Mouse (Mus musculus) myocyte (in vitro differentiated cells): ENCODE results near the gene Sema6d. TPM values are rescaled to one million over a fixed set of nuclear protein-coding genes. Genes with fewer than 3 reads are reported as not detected.

ENCODE experiments used
- H3K27me3 ChIP-seq: one replicate; pipeline ENCODE4 v1.6.1; 2011; ENCODE audit not compliant: control insufficient read depth, insufficient read depth, insufficient read length
- H3K36me3 ChIP-seq: one replicate; pipeline ENCODE4 v1.6.1; 2011; ENCODE audit not compliant: control insufficient read depth, insufficient read depth
- H3K4me2 ChIP-seq: one replicate; pipeline ENCODE4 v1.6.1; 2011; ENCODE audit warnings: low read depth, control low read depth
- H3K4me3 ChIP-seq: one replicate; pipeline ENCODE4 v1.5.1; 2011; ENCODE audit warnings: mild to moderate bottlenecking, control low read depth, moderate library complexity
- H3K79me2 ChIP-seq: one replicate; pipeline ENCODE4 v1.6.1; 2011; ENCODE audit not compliant: control insufficient read depth, insufficient read depth
- H3ac ChIP-seq: one replicate; pipeline ENCODE4 v1.6.1; 2011; ENCODE audit not compliant: control insufficient read depth, insufficient read length
- CEBPB ChIP-seq: IDR thresholded peaks from 2 replicates; pipeline ENCODE4 v1.6.1; 2011; ENCODE audit warnings: mild to moderate bottlenecking, moderate library complexity; ENCODE audit not compliant: poor library complexity, insufficient read depth, severe bottlenecking
- E2F4 ChIP-seq: IDR thresholded peaks from one replicate; pipeline ENCODE4 v1.6.1; 2011; ENCODE audit warnings: mild to moderate bottlenecking, control low read depth, moderate library complexity; ENCODE audit not compliant: insufficient read depth
- MAX ChIP-seq: IDR thresholded peaks from one replicate; pipeline ENCODE4 v1.6.1; 2011; ENCODE audit warnings: low read depth, mild to moderate bottlenecking, control low read depth
- MYOD1 ChIP-seq, 3 experiments: IDR thresholded peaks; one replicate each; pipeline ENCODE4 v1.6.1; 2011; ENCODE audit warnings: control low read depth in 2 of 3, low read depth in 2 of 3, mild to moderate bottlenecking in 2 of 3, moderate library complexity in 1 of 3; ENCODE audit not compliant: insufficient read length in 2 of 3, control insufficient read depth in 1 of 3
- MYOG ChIP-seq, 3 experiments: IDR thresholded peaks; one replicate each; pipeline ENCODE4 v1.6.1; 2011; ENCODE audit warnings: control low read depth in 2 of 3, low read depth in 2 of 3, mild to moderate bottlenecking in 2 of 3; ENCODE audit not compliant: insufficient read length in 2 of 3, control insufficient read depth in 1 of 3, insufficient read depth in 1 of 3
- POLR2A ChIP-seq: IDR thresholded peaks from one replicate; pipeline ENCODE4 v1.6.1; 2011; ENCODE audit warnings: low read depth, mild to moderate bottlenecking, control low read depth, moderate library complexity; ENCODE audit not compliant: insufficient read length
- POLR2AphosphoS2 ChIP-seq: IDR thresholded peaks from one replicate; pipeline ENCODE4 v1.6.1; 2011; ENCODE audit warnings: low read depth, control low read depth; ENCODE audit not compliant: insufficient read length
- REST ChIP-seq: IDR thresholded peaks from one replicate; pipeline ENCODE4 v1.6.1; 2011; ENCODE audit warnings: mild to moderate bottlenecking, control low read depth, moderate library complexity; ENCODE audit not compliant: insufficient read depth, insufficient read length
- SRF ChIP-seq: IDR thresholded peaks from one replicate; pipeline ENCODE4 v1.6.1; 2011; ENCODE audit warnings: low read depth; ENCODE audit not compliant: control insufficient read depth, insufficient read length
- TCF12 ChIP-seq: IDR thresholded peaks from one replicate; pipeline ENCODE4 v1.6.1; 2011; ENCODE audit warnings: mild to moderate bottlenecking, control low read depth; ENCODE audit not compliant: poor library complexity, insufficient read depth, severe bottlenecking
- TCF3 ChIP-seq: IDR thresholded peaks from one replicate; pipeline ENCODE4 v1.6.1; 2011; ENCODE audit warnings: low read depth, control low read depth; ENCODE audit not compliant: insufficient read length
- USF1 ChIP-seq: IDR thresholded peaks from one replicate; pipeline ENCODE4 v1.6.1; 2011; ENCODE audit warnings: low read depth, mild to moderate bottlenecking, control low read depth, moderate library complexity
- polyA plus RNA-seq: library from polyadenylated mRNA; unstranded; fragments of >200 nt; fragmentation: generic; extraction: Trizol; gene quantifications from one replicate; pipeline ENCODE4 v1.2.1, GENCODE M21; 2012; ENCODE audit warnings: missing spikeins

The Sema6d gene
- polyA plus RNA-seq, 1 experiment, result 0.97 TPM

- Histone ChIP-seq H3K79me2 (no peaks in the 10 kb centered on the region), H3K4me3 (no peak overlapping the region), H3K27me3 (no peaks in the 10 kb centered on the region), H3K36me3 (no peaks in the 10 kb centered on the region), H3ac (no peak overlapping the region), H3K4me2 (no peak overlapping the region)
- no peak for TF ChIP-seq POLR2A
- TF ChIP-seq MYOG (IDR thresholded peaks at IDR 0.05; ENCODE audit: control insufficient read depth in 1 of 3, insufficient read depth in 1 of 3, insufficient read length in 2 of 3, low read depth in 2 of 3), result no peak
- no peak for TF ChIP-seq CEBPB
Measured at GRCm38 (mm10) chr2:124635271-124635865, 545.6 kb downstream of the Sema6d start.

- Histone ChIP-seq H3K79me2 (no peaks in the 10 kb centered on the region), H3K27me3 (no peaks in the 10 kb centered on the region), H3ac (no peak overlapping the region), H3K4me3 (no peak overlapping the region), H3K36me3 (no peaks in the 10 kb centered on the region), H3K4me2 (no peak overlapping the region)
- TF ChIP-seq MAX (no peak), POLR2A (no peak), TCF3 (no peak), E2F4 (no peak), SRF (no peak), CEBPB (no peak), MYOD1 (IDR thresholded peaks at IDR 0.05; ENCODE audit: control insufficient read depth in 1 of 3, insufficient read length in 2 of 3, low read depth in 2 of 3) (no peak), MYOG (IDR thresholded peaks at IDR 0.05; ENCODE audit: control insufficient read depth in 1 of 3, insufficient read depth in 1 of 3, insufficient read length in 2 of 3, low read depth in 2 of 3) (no peak), TCF12 (no peak), POLR2AphosphoS2 (no peak), REST (no peak), USF1 (no peak)
Measured at GRCm38 (mm10) chr2:124637080-124637479, 547.3 kb downstream of the Sema6d start.

GRCm38 (mm10) chr2:124639221-124639963 lies 549.6 kb downstream of the Sema6d start:
- Histone ChIP-seq H3ac (no peak overlapping the region), H3K4me3 (no peak overlapping the region), H3K79me2 (no peaks in the 10 kb centered on the region), H3K27me3 (no peaks in the 10 kb centered on the region), H3K4me2 (no peak overlapping the region), H3K36me3 (no peaks in the 10 kb centered on the region)
- TF ChIP-seq TCF3 (no peak), CEBPB (no peak), POLR2A (no peak), MYOG (IDR thresholded peaks at IDR 0.05; ENCODE audit: control insufficient read depth in 1 of 3, insufficient read depth in 1 of 3, insufficient read length in 2 of 3, low read depth in 2 of 3) (no peak)

GRCm38 (mm10) chr2:124640500-124641193 lies 550.9 kb downstream of the Sema6d start:
- Histone ChIP-seq H3K36me3 (no peaks in the 10 kb centered on the region), H3K79me2 (no peaks in the 10 kb centered on the region), H3K4me2 (no peak overlapping the region), H3K27me3 (no peaks in the 10 kb centered on the region), H3ac (no peak overlapping the region), H3K4me3 (no peak overlapping the region)
- TF ChIP-seq CEBPB (no peak), REST (no peak), POLR2A (no peak), SRF (no peak), TCF3 (no peak), TCF12 (no peak), USF1 (no peak), MYOD1 (IDR thresholded peaks at IDR 0.05; ENCODE audit: control insufficient read depth in 1 of 3, insufficient read length in 2 of 3, low read depth in 2 of 3) (no peak), MAX (no peak), MYOG (IDR thresholded peaks at IDR 0.05; ENCODE audit: control insufficient read depth in 1 of 3, insufficient read depth in 1 of 3, insufficient read length in 2 of 3, low read depth in 2 of 3) (no peak), POLR2AphosphoS2 (no peak), E2F4 (no peak)

- Histone ChIP-seq H3ac (no peak overlapping the region), H3K4me2 (no peak overlapping the region), H3K36me3 (no peaks in the 10 kb centered on the region), H3K79me2 (no peaks in the 10 kb centered on the region), H3K4me3 (no peak overlapping the region), H3K27me3 (no peaks in the 10 kb centered on the region)
- TF ChIP-seq USF1 (no peak), REST (no peak), MYOD1 (IDR thresholded peaks at IDR 0.05; ENCODE audit: control insufficient read depth in 1 of 3, insufficient read length in 2 of 3, low read depth in 2 of 3) (no peak), CEBPB (no peak), POLR2AphosphoS2 (no peak), MYOG (IDR thresholded peaks at IDR 0.05; ENCODE audit: control insufficient read depth in 1 of 3, insufficient read depth in 1 of 3, insufficient read length in 2 of 3, low read depth in 2 of 3) (no peak), E2F4 (no peak), TCF12 (no peak), POLR2A (no peak), TCF3 (no peak), SRF (no peak), MAX (no peak)
Measured at GRCm38 (mm10) chr2:124641194-124641558, 551.4 kb downstream of the Sema6d start.
